Mouse (Mus musculus): ENCODE results near the gene B4galt5.
A peak's percentile ranks its signal among the peaks of the same experiment; 100 is the strongest.

Gene B4galt5

DNA sequence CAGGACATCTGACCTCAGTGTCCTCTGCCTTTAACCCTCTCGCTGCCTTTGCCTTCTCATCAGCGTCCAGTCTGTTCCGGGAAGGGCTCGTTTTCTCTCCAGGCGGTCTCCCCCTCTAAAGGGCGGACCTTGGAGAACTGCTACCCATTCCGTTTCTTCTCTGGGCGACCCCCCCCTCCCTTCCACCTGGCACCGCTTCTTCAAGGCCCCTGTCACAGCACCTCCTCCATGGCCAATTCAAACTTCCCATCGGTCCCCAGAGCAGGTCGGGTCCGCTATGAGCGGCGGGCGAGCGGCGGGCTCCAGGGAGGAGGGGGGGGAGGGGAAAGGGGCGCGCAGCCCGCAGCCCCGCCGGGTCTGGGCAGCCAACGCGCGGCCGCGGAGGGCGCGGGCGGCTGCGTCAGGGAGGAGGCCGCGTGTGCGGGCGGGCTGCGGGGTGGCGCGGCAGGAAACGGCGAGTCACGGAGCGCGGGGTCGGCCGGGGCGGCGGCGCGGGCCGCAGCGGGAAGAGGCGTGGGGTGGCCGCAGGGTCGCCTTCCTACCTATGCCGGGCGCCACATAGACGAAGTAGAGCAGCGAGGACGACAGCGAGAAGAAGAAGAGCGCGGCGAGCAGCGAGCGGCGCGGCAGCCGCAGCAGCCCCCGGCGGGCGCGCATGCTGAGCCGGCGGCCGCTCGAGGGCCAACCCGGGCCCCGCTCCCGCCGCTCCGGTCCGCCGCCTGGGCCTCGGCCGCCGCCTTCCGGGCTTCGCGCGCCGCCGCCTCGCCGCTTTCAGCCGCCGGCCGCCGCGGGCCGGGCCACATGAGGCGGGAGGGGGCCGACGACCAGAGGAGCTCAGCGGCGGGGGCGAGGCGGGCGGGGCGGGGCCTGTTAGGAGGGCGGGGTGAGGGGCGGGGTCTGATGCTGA is at the start of gene B4galt5:
B4galt5 (minus strand) TSS at position 808 of the 907 bp plus-strand sequence.
- DNase-seq (ENCODE audit: low read depth, low spot score): peak; percentile 49

DNA sequence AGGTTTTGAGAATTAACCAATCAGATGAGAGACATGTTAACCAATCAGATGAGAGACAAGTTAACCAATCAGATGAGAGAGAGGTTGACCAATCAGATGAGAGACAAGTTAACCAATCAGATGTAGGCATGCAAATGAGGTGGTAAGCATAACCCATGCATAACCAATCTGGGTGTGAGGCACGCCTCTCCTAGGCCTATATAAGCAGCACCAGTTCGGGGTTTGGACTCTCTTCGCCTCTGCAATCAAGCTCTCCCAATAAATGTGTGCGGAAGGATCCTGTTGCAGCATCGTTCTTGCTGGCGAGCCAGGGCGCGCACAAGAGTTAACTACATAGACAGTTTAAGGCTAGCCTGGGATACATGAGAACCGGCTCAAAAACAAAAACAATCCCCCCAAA is 47.4 kb upstream of the B4galt5 start:
- peak; percentile 53 for DNase-seq (ENCODE audit: low read depth, low spot score)

DNA sequence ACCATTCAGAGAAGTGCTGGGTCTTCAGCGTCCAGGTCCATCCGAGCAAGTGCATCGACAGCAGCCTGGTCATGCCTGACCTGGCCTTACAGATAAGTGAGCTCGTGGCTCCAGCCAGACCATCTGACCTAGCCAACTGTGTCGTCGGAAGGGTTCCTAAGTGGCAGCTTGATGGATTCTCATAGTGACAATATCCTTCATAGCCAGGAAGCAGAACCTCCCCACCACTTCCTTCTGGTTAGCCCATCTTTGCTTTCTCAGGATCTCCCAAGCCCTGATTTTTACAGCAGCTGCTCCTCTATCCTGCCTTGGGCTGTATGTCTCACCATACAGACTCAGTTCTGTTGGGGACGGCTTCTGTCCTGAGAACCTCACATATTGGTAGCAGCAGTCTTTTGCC is 45.4 kb upstream of the B4galt5 start:
- no peak for DNase-seq (ENCODE audit: low read depth, low spot score)

DNA sequence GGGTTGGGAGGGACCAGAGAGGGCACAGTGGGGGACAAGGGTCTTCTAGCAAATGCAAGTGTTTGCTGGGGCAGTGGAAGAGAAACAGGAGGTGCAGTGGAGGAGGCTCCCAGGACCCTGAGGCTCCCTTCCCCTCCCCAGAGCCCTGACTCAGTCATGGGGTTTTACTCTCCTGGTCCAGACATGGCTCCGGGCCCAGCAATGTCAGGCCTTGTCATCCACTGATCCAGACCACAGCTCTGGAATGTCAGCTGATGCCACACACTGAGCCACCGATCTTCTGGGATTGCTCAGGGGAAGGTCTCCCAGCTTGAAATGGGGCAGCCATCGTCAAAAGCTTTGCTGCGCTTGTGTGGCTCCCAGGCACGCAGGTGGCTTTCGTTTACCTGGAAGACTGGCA is 38.0 kb upstream of the B4galt5 start:
- no peak for DNase-seq (ENCODE audit: low read depth, low spot score)

DNA sequence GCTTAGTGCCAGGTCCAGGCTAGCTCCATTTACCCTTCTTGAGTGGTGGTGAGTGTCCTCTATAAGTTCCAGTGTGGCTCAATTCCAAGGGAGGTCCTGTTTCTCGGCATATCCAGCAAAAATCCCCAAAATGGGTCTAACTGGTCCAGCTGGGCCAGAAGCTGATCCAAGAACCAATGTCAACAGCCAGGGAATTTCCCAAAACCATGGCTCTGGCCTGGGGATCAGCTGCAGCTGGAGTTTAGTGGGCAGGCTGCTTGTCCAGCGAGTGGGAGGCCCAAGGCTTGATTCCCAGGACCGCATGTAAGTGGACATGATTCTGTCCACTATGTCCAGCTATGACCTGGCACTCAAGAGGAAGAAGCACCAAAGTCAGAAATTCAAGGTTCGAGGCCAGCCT is 37.5 kb upstream of the B4galt5 start:
- DNase-seq (ENCODE audit: low read depth, low spot score): no peak

DNA sequence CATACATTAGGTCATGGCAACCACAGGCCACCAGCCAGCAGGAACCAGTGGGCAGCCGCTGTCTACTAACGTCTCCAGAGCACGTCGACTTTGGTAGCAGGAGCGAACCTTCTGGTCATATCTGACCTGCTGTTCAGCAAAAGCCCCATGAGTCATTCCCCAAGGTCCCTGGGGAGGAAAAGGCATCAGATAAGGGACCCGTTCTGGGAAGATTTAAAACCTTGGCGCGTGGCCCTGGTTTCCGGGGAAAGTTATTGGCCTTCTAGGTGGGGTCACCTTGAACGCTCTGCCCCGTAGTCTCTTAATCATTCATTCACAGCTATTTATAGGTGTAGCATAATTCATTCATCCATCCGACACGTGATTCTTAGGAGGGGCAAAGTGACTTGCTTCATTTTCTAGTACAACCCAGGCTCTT is 34.7 kb upstream of the B4galt5 start:
- no peak for DNase-seq (ENCODE audit: low read depth, low spot score)

DNA sequence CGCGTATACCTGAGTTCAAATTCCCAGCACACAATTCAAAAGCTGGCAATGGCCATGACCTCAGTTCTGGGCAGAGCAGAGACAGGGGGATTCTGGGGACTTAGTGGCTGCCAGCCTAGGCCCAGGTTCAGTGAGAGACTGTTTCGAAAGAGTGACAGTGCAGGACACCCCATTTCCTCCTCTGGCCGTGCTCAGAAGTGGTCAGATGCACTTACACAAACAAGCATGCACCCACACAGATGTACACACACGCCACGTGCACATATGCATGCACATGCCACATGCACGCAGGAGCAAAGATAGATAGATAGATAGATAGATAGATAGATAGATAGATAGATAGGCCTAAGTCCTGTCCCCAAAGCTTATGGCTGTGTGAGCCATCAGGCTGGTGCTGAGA is 33.4 kb upstream of the B4galt5 start:
- no peak for DNase-seq (ENCODE audit: low read depth, low spot score)

DNA sequence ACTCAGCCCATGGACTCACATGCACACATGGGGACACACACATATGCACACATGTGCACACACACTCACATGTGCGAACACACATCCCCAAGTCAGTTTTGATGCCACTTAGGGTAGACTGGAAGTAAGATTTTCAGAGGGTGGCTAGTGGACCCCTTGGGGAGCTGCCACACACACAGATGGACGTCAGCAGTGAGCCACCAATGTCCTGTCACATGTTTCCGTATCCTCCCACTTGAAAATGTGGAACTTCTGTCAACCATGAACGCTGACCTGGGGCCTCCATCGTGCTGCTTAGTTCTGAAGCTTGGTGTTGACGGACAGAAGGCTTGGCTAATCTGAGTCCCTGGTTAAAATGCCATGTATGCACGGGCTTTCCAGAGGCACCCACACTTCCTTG is 32.6 kb upstream of the B4galt5 start:
- DNase-seq (ENCODE audit: low read depth, low spot score): no peak

DNA sequence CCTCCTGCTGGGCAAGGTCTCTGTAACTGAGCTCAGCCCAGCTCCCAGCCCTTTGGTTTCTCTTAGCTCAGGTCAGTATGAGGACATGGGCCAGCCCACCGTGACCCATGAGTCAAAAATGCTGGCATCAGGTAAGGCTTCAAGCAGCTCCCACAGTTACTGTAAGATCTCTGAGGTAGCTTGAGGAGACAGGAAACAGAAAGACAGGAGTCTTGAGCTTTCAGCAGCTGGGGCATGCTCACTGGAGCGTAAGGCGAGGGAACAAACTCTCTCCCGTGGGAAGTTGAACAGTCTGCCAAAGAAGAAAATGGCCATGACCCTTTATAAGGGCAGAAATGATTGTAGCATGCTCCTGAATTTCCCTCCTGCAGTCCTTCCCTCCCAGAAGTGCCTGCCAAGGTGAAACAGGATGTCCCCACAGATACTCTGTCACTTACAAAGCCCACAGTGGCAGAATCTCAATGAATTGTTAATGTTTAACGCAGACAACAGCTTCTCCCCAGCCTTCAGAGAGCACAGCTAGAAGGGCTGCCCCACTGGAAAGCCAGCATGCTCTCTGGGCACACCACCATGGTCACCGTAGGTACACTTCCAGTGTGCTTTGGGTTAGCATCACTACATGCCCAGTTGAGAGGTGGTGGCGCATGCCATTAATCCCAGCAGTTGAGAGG is 31.8 kb upstream of the B4galt5 start:
- DNase-seq (ENCODE audit: low read depth, low spot score): no peak

DNA sequence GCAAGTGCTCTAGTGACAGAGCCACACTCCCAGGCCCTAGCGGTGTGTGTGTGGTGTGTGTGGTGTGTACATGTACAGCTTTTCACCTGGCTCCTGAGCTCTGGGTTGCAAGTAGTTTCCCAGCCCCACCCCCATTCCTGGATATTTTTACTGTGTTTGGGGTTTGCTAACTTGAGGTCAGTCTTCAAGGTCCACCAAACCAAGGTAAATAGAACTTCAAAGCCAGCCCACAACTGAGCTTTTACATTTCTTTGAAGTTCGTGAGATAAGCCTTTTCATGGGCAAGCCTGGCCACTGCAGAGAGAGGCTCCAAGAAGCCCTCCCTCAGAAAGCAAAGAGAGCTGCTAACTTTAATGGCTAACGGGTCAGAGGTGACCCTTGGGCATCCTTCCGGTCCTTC is 30.0 kb upstream of the B4galt5 start:
- DNase-seq (ENCODE audit: low read depth, low spot score): no peak

DNA sequence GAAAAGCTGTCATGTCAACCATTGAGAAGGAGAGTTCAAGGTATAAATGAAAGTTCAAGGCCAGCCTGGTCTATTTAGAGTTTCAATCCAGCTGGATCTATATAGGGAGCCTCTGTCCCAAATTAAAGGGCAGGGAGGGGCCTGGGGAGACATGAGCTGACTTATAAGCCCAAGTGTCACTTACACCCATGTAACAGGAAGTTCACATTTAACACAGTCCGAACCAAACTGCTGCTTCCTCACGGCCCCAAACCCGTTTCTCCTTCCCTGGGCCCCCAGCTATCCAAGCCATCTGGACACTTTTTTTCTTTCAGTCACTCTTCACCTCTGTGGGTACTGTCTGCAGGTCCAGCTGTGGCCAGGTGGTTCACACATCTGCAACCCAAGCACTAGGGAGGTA is 28.7 kb upstream of the B4galt5 start:
- DNase-seq (ENCODE audit: low read depth, low spot score): no peak

DNA sequence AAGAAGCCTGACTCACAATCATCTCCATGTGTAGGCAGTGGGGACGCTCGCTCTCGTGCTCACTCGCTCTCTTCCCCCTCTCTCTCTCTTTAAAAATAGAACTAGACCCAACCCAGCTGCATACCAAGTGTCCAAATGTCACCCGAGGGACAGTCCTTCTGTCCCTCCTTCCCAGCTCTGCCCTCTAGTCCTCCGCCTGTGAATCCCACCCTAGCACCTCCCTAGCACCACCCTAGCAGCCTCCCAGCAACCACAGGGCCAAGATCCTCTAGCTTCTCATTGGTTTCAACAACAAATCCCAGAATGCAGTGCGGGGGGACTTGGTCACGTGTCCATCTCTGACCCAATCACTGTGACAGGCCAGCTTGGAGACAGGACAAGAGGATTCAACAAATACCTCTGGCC is 27.2 kb upstream of the B4galt5 start:
- DNase-seq (ENCODE audit: low read depth, low spot score): peak; percentile 96

DNA sequence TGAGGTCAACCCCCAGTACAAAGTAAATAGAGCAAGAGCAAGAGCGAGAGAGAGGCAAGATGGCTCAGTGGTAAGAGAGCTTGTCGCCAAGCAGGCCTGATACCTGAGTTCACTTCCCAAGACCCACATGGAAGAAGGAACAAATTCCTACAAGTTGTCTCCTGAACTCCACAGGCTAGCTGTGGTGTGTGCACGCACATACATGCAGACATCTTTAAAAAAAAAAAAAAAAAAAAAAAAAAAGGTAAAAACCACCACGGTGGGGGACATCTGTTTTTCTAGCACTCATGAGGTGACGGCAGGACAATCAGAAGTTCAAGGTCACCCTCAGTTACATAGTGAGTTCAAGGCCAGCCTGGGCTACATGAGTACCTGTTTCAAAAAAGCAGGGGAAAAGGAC is 26.7 kb upstream of the B4galt5 start:
- no peak for DNase-seq (ENCODE audit: low read depth, low spot score)

DNA sequence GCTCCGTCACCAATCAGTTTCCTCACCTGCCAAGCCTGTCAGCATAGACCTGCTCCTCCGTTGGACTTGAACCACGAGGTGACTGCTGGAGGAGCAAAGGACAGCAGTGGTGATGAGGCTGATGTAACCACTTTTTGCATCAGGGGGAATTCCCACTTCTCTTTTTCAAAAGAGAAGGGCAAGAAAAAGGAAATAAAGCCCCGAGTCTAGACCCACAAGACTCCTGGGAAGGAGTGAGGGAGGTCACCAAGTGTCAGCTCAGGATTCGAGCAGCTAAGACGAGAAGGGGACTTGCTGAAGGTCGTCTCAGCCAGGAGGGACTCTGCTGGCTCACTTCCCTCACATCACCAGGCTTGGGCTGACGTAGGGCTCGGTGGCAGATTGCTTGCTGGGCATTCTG is 26.2 kb upstream of the B4galt5 start:
- no peak for DNase-seq (ENCODE audit: low read depth, low spot score)

DNA sequence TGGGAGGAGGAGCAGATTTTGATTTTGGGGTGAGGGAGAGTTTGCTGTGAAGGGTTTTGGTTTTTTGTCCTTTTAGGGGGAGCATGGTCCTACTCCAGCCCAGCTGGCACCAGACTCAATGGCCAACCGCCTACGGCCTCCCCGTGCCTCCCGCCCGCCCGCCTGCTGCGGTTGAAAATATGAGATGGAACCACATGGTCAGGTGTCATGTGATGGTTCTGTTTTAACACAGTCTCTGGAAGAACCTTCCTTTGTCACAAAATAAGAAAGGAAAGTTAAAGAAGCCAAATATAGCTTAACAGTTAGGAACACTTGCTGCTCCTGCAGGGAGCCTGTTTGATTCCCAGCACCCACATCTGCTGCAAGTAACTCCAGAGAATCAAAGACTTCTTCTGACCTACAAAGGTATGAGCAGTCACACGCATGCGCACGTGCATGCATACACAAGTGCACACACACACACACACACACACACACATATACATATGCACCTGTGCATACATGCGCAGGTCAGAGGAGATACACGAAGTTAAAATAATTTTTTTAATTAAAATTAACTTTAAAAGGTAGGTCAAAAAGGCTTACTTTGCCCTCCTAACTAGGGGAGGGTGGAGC is 25.3 kb upstream of the B4galt5 start:
- no peak for DNase-seq (ENCODE audit: low read depth, low spot score)

DNA sequence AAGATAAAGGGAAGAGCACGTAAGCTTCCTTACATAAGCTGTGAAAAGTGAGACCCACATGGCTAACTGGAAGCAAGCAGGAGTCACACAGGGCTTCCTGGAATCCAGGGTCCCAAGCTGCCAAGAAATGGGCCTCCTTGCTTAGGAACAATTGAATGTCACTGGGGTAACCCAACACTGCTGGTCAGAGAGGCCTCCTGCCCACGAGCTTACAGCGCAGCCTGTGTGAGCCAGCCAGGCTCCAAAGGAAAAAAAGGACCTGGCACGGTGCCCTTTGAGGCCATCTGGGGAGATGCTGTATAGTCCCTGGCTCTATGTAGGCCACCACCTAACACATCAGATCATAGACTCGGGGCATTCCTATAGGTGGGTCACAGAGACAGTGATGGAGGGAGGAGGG is 24.3 kb upstream of the B4galt5 start:
- DNase-seq (ENCODE audit: low read depth, low spot score): no peak

DNA sequence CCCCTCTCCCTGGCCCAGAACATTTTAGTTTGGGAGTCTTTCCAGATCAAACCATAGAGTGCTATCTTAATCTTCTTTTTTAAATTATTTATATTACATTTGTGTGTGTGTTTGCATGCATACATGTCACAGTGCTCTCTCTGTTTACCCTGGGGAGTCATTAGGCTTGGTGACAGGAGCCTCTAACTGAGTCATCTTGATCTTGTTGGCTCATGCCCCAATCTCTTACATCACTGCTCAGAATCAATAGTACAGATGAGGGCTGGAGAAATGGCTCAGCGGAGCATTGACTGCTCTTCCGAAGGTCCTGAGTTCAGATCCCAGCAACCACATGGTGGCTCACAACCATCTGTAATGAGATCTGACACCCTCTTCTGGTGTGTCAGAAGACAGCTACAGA is 22.5 kb upstream of the B4galt5 start:
- DNase-seq (ENCODE audit: low read depth, low spot score): no peak

DNA sequence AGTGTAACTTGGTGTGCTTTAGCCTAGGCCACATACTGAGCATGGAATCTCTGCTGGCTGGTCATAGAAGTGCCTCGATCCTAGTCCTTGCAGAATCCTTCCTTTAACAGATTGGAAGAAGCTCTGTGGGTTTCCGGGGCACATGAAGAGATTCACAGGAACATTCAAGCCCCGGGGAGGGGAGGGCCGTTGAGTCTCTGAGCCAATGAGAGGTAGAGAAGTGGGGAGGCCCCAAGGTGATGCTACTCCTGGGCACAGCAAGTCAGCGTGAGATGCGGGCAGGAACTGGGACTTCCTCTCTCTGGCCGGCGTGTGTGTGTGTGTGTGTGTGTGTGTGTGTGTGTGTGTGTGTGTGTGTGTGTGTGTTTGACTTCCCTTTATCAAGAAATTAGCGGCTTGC is 19.3 kb upstream of the B4galt5 start:
- peak; percentile 90 for DNase-seq (ENCODE audit: low read depth, low spot score)

DNA sequence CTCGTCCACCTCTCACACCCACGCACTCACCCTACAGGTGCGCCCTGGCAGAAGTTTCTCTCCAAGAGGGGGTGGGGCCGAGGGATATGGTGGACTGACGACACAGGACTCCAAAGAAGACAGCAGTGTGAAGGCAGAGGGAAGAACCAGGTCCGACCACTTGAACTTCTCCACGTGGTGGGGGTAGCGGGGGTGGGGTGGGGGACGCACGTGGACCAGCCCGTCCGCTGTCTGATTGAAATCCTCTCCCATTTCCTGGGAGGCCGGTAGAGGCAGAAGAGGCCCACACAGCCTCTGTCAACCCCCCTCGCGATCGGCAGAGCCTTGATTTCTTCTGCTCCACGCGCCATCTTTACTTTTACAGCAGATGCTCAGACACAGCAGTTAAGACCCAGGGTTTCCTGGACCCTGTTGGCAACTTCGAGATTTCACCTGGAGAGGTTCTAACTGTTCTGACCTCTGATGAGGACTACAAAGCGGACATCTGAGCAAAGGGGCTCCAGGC is 18.8 kb upstream of the B4galt5 start:
- DNase-seq (ENCODE audit: low read depth, low spot score): peak; percentile 78

DNA sequence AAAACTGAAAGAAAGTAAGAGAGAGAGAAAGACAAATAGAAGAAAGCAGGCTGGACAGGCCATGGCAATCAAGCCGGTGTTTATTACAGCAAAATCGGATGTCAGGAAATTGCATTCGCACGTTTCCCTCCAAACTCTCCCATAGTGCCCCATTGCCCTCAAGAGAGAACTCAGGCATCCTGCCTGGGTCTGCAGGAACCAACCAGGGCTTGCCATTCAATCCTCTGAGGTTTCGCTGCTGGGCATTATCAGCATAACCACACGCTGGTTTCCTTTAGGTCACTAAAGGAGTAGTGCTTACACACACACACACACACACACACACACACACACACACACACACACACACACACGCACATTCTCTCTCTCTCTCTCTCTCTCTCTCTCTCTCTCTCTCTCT is 18.3 kb upstream of the B4galt5 start:
- no peak for DNase-seq (ENCODE audit: low read depth, low spot score)

DNA sequence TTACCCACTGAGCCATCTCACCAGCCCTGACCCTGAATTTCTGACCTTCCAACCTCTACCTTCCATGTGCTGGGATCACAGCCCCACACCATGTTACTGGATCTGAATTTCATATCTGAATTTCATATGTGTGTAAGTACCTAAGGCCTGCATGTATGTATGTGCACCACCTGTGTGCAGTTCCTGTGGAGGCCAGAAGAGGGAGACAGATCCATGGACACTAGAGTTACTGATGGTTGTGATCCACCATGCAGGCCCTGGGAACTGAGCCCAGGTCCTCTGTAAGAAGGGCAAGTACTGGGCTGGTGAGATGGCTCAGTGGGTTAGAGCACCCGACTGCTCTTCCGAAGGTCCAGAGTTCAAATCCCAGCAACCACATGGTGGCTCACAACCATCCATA is 16.1 kb upstream of the B4galt5 start:
- DNase-seq (ENCODE audit: low read depth, low spot score): peak; percentile 78

DNA sequence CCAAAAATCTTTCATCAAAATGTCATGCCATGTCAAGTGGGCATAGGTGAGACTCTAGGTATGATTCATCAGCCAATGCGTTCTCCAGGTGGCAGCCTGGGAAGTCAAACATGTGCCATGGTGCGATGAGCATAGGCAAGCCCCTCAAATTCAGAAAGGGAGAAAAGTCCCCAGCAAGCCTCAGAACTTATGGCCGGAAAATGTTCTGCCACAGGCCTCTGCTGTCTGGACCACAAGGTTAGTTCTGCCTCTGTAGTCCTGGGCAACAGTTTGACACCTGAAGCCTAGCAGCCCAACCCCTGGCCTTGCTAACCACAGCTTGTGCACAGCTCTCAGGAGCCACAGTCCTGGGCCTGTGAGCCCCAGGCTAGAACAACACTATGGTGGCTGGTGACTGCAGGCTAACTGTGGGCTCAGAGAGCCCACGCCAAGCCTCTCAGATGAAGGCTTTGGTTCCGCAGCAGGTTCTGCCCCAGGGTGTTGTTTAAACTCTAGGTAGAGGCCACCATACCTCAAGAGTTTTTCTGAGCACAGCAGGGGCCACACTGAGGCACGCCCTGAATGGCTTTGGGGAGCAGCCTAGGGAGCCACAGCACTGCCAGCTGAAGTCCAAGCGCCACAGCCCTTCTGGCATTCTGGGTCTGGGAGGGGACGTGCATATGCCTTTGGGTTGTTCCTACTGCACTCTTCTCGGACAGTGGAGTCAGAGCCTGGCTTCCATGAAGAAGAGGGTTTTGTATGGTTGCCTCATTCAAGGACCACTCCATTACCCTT is 14.5 kb upstream of the B4galt5 start:
- DNase-seq (ENCODE audit: low read depth, low spot score): peak; percentile 48

All from R1 (cell line).